Mouse (Mus musculus) G1E (cell line): Measurements from ENCODE around the gene Fabp2.

ENCODE experiments used
- CTCF ChIP-seq: IDR thresholded peaks from 2 replicates; pipeline ENCODE4 v1.5.1; 2012; ENCODE audit warnings: low read depth, low read length, inconsistent platforms, mixed read lengths
- GATA1 ChIP-seq: IDR thresholded peaks from 2 replicates; pipeline ENCODE4 v1.6.1; 2012; ENCODE audit warnings: borderline replicate concordance, low read length, inconsistent platforms, mixed read lengths
- GATA2 ChIP-seq: IDR thresholded peaks from 2 replicates; pipeline ENCODE4 v1.6.1; 2012; ENCODE audit warnings: low read depth, low read length, inconsistent platforms, borderline replicate concordance
- TAL1 ChIP-seq: conservative IDR thresholded peaks from 2 replicates; pipeline ENCODE4 v1.6.1; 2012; ENCODE audit warnings: low read depth, low read length, inconsistent platforms, mixed read lengths

DNA sequence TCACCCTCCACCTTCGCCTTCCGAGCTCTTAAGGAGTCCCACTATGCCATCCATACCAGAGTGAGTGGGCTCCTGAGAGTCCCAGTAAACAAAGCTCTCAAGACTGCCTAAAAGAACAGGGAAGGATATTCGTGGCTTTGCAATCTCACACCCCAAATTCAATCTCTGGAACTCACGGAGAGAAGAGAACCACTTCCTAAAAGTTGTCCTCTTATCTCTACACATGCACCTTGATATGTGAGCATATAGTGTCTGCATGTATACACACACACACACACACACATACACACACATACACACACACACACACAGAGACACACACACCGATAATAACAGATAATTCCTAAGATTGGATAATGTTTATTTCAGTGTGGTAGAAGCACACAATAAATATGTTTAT is 20.6 kb downstream of the Fabp2 start:
- TF ChIP-seq CTCF: no peak
- TF ChIP-seq TAL1: 0 out of 2 replicates have a peak, but pooled peaks have one; percentile 21
- TF ChIP-seq GATA1: no peak
- TF ChIP-seq GATA2: no peak
